Mouse (Mus musculus) kidney, postnatal 10 days (tissue): ENCODE data around the gene Cxcr2.
A peak's percentile ranks its signal among the peaks of the same experiment; 100 is the strongest.

Experiments used
- DNase-seq: peaks from one replicate; pipeline ENCODE4 v3.0.0; 2021; ENCODE audit warnings: mixed read lengths

Cxcr2 gene

DNA sequence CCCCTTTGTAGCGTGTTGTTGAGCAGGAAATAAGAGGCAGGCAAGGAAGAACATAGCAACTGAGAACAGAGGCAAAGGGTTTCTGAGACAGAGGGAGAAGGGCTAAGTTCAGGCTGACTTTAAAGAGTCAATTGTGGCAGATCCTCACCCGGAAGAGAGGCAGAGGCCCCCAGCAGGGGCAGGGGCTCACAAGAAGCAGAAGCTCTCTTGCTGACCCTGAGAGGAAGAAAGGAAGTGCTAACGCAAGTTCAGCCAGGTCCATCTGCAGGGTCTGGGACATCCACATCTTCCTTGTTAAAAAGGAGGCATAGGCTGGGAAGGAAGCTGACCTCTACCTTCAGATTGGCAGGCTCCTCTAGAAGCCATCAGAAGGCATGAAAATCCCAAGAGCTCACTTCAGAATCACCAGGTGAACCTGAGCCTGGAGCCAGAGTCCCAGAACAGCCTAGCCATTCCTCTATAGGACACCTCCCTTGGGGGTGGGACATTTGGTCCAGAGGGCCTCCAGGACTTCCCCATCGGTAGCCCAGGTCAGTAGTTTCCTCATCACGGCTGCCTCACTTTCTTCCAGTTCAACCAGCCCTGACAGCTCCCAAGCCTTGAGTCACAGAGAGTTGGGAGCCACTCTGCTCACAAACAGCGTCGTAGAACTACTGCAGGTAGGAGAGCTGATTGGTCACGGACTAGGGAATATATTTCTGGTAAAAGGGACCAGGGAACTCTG, at the start of gene Cxcr2:
TSS of gene Cxcr2 (plus strand) at position 529 of the 724 bp plus-strand sequence.
- no peak for DNase-seq

DNA sequence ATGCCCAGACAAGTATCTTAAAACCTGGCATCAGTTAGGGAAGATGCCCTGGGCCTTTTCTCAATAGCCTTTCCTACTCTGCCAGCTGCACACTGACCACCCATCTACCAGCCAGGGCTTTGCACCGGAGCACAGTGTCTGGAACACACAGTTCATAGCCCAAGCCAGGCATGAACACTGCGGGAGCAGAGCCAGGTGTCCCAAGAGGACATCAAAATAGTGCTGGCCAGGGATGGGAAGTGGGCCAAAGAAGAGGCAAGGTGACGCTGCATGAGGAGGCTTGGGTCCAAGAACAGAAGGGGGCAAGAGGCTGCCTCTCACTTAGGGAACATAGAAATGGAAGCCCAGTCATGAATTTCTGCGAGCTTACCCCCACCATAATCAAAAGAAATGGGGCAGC, 48.1 kb upstream of the Cxcr2 start:
- DNase-seq: no peak

DNA sequence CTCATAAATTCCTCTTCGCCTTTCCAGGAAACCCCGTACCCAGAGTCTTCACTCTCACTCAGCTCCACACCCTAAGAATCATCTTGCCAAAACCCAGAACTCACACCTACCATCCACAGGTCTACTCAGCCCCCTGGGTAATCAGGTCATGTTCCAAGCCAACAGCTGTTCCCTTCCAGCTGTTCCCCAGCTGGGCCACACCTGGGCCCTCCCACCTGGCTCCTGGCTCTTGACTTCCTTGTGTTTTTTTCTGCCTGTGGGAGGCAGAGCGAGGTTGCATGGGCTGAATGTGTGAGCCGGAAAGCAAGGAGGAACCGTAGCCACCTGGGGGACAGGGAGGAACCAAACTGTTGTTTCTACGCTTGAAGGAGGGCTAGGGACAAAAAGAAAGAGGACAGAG, 47.6 kb upstream of the Cxcr2 start:
- no peak for DNase-seq

DNA sequence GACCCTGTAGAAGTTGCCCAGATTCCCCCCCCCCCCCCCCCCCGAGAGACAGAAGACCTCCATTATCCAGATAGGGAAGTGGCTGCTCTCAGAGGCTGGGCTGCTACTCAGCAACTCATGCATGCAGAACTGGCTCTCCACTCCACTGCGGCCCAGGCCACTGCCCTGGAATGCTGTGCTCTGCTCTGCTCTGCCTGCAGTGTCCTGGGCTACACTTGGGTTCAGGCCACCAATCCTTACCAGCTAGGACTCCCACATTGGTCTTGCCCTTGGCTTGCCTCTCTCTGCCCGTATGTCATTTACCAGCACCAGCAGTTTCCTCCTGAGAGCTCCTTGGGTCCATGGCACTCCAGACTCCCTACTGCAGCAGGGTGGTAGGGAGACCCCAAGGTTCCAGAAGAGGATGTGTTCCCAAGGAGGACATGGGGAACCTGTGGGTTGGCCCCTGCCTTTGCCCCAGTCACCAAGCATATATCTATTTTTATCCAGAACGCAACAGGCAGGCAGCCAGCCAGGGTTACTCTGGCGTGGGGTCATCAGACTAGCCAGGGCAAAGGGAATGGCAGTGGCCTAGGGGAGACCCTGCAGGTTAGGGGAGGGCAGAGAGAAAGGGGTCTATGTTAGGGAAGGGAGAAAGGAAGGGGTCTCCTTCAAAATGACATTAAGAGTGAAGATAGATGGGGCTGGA, 45.7 kb upstream of the Cxcr2 start:
- no peak for DNase-seq

DNA sequence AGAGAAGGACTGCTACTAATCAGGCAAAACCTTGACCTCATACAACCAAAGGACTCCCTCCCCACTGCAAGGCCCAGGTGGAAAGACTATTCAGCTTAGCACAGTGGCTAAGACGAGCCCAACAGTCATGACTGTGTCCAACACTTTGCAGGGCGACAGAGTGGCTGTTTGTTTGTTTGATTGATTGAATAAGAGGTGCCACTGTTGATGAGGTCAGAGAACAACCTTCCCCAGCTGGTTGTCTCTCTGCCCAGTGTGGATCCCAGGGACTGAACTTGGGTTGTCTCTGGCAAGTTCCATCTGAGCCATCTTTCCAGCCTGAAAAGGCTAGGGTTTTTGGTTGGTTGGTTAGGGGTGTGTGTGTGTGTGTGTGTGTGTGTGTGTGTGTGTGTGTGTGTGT, 44.1 kb upstream of the Cxcr2 start:
- DNase-seq: no peak

DNA sequence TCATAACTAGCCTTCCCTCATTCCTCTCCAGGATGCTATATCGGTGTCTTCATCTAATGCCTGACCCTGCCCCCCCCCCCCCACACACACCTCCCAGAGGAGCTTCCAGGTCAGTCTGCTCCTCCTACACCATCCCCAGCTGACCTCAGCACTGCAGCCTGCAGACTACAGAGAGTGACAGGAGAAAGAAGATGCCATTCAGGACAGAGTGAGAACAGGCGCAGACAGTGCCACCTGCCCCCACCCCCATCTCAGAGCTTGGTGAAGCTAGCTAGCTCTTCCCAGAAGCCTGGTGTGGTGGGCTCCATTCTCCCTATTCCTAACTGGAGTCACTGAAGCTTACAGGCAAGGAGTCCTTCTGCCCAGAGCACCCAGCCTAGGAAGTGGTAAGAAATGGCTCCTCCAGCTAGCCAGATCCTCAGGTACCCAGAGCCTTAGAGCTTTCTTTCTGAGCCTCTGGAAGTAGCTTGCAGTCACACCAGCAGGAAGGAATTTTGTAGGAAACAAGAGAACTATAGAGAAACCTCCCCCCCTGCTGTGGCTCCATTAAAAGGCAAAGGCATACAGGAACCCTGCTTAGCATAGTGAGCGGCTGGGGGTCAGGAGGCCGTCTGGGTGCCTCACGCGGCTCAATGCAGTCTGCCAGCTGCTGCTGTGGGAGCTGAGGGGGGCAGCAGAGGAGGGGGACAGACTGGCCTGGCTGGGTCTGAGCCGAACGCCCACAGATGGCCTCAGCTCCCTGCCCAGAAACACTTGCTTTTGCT, 42.7 kb upstream of the Cxcr2 start:
- peak; percentile 63 for DNase-seq

DNA sequence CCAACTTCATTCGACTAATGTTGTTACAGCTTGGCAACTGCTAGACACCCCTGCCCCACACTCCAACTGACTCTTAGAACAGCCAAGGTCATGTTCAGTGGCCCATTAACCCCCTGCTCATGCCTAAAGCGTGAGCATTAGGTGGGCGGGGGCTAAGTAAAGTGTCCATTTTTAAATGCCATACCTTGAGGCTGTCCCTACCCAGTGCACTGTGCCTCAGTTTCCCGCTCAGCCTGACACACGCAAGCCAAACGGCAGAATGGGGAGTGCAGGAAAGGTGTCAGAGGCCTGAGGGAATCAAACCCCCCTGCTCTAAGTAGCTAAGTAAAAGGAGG, 42.1 kb upstream of the Cxcr2 start:
- no peak for DNase-seq

DNA sequence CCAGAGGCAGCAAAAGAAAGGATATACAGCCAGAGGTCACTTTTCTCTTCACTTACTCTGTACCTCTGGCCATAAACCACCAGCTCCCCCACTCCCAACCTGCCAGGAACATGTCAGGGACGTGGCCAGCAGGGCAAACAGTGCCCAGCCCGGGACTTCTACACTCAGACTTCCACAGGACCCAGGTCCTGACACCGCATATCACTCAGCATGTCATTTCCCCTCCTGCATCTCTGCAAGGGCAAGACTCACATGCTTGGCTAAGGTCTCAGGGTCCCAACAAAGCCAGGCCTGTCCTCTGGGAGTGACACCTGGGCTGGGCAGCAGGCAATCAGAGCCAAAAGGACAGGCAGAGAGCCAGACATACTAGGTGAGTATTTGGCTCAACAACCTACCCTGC, 40.7 kb upstream of the Cxcr2 start:
- no peak for DNase-seq

DNA sequence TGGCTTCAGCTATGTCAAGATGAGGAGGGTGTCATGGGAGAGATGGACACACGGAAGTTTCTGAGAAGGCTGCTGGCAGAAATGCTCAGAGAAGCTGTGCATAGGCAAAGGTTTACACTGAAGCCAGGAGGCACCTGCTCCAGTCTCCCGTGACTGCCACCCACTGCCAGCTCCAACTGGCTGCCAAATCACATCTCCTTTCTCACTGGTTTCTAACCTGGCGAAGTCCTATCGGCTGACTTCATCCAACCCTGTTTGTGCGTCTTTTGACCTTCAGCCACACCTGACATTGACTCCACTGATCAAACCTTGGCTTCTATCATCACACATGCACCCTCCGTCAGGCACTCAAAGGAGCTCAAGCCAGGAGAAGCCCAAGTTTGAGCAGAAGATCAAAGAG, 35.9 kb upstream of the Cxcr2 start:
- DNase-seq: no peak

DNA sequence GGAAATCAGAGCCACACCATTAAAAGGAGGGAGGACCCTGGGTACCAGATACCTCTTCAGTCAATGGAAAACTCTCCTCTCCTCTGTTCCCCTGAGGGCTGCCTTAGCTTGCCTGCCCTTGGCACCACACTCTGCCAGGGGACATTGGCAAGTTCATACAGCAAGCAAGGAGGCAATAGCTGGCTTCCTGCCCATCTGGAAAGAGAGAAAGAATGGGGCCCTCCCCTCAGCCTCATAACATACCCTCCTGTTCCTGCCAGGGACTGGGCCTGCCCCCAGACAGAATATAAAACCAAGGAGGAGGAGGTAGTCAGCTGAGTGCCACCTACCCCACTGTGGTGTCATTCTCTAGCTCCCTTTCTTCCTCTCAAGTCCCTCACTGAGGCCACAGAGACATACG, 34.7 kb upstream of the Cxcr2 start:
- DNase-seq: peak; percentile 51

DNA sequence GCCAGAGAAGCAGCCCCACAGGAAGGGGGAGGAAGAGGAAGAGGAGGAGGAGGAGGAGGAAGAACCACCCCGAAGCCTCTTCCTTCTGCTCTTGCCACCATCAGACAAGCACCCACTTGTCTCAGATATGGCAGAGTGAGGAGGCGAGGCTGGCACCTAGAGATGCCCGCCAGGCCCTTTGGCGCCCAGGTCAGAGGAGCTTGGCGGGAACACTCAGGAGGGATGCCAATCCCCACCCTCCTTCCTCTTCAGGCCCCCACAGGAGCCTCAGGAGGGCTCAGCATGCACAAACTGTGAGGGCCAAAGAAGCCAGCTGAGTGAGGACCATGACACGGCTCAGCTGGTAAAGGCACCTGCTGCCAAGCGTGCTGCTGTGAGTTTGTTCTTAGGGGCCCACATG, 32.7 kb upstream of the Cxcr2 start:
- DNase-seq: no peak

DNA sequence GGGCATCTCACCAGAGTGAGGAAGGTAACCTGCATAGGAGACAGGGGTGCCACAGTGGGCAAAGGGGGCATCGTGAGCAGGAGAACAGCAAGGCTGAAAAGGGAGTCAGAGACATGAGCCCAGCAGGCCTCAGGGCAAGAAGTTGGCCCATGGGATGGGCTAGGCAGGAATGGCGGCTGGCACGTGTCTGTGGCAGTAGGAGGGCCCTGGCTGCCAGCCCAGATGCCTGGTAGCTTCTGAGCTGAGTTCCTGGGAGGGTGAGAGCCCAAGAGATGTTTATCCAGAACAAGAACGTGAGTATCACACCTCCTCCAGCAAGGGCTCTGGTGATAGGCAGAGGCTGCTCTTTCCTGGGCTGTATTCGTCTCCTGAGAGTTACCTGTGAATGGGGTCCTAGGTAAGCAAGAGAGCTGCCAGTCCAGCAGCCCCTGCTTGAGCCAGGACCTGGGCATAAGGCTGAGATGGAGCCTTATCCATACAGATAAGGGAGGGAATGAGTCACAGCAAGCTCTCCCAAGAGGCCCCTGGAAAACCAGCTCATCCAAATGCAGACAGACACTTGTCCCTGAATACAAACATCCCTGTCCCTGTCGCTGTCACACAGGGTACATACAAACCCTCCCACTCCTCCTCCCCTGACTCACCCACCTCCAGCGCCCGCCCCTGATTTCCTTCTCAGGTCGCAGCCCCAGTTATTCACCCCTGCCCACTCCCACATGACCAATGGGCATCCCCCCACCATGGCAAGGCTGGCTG, 31.8 kb upstream of the Cxcr2 start:
- DNase-seq: peak; percentile 86

DNA sequence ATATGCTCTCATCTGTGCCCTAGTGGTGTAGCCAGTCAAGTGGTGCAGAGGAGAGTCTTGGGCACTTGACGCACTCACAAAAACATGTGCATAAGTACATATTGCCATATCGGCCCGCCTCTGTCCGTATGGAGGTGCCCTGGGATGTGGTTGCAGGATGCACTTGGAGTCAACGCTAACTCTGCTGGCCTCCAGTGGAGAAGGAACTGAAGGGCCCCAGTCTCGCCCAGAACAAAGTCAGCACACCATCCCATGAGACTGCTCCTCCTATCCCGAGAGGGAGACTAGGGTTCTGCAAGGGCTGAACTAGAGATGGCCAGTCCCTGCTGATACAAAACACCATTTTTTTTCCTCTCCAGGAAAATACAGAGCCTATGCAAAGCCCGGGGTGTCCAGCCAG, 30.6 kb upstream of the Cxcr2 start:
- peak; percentile 30 for DNase-seq

DNA sequence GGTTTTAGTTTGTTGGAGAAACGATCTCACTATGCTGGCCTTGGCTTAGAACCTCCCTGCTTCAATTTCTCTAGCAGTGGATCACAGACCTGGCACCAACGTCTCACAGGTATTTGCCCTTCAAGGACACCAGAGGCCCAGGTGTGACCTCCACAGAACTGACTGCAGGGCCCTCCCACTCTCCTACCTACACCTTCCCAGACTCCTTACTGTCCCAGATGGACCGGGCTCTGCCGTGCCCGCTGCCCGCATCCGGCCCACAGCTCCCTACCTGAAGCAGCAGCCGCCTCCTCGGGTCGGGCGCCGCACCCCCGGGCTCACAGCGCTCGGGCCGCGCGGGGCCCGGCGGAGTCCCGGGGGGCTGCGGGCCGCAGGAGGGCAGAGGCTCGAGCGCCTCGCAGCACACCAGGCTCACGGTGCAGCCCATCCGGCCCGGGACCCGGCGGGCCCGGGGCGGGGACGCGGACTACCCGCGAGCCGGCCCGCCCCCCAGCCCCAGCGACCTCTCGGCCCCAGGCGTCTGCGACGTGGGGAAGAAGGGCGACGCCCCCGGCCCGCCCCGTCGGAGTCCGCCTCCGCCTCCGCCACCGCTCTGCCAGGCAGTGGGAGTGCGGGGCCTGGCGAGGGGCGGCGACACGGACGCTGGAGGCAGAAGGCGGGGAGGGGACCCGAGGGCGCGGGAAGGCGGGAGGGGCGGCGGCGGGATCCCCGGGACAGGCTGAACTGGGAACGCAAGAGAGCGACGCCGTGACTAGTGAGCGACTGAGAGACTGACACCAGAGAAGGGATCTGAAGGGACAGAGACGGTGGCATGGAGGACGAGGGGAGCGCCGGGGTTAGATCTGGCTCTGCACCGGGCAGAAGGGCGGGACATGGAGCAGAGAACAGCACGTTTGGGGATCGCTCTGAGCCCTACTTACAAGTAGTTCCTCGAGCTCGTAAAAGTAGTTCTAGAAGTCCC, 29.5 kb upstream of the Cxcr2 start, which contains the start of gene Tns1:
TSS of gene Tns1 (minus strand) at position 429 of the 961 bp plus-strand sequence.
- peak; percentile 82 for DNase-seq

DNA sequence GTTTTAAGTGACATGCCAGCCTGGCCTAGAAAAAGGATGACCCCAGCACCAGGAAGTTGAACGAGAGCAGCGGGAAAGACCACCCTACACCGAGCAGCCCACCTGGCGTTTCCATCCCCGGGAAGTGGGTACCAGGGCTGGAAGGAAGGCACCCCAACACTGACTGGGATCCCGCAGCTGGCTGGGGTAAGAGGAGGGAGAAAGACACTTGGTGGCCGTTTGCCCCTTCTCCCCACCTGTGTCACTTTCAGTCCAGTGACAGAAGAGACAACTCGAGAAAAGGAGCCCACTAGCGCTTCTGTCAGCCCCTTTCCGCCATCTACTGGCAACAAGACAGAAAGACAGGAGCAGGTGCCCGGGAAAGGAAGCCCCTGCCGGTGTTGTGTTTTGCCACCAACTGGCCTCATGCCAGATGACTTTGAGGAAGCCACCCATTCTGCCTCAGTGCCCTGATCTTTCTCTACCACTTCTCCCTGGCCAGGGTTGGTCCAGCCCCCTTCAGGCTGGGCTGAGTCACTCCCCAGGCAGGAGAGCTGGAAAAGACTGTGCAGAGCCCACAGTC, 28.7 kb upstream of the Cxcr2 start, which contains the start of gene Rufy4:
TSS of gene Rufy4 (plus strand) at position 551 of the 562 bp plus-strand sequence.
- peak; percentile 85 for DNase-seq

DNA sequence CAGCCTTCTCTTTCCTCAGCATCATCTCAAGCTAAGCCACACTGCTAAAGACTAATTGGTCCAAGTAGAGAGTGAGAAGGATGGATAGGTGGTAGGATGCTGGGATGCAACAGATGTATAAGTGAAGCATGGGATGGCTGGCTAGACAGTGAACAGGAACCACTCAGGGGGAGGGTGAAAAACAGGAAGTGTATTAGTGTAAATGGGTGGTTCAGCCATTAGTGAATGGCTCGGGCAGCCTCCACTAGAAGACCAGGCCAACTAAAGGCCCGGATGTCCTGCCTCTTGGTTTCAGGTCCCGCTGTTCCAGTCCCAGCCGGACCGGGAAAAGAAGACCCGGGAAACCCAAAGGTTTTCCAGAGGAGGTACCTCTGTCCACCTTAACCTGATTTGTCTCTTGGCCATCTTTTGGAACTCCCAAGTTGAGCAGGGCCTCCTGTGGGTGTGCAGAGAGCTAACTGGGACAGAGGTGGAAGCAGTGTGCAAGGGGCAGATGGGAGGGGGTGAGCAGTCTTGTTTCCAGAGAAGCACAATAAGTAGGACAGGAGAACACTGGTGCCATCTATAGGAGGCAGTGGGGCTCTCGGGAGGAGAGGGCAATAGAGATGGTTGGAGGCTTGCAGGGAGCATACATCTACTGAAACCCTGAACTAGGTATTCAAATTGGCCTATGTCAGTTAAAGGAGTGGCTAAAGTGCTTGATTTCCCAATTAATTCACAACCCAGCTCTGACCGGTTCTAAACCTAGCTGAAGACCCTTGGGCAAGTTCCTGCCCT, 22.7 kb upstream of the Cxcr2 start:
- DNase-seq: no peak

DNA sequence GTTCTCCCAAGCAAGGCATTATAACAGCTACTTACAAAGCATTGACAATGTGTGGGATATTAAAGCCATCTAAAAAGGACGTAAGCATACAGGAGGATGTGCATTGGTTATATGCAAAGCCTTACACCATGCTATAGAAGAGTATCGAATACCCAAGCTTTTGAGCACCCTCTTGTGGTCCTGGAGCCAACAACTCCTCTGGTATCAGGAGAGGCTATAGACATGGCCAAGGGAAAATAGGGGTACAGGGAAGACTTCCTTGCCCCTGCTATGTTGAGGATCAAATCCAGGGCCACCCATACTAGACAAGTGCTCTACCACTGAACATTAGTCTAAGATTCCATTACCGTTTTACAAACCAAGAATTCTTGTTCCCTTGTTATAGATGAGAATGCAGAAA, 21.8 kb upstream of the Cxcr2 start:
- DNase-seq: no peak

DNA sequence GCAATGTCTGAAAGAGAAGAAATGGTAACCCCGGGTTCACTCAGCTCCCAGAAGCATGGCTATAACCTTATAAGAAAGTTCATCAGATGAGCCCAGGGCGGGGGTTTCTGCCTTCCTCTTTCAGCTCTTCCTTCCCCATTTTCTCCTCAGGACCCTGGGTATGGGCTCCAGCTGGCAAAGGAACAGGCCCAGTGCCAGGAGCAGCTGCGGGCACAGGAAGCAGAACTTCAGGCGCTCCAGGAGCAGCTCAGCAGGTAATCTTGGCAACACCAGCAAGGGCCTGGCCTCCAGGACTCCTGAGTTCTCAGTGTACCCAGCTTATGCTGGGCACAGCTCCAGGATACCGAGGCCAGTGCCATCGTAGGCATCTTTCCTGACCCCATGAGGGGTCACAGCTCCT, 19.8 kb upstream of the Cxcr2 start:
- DNase-seq: no peak

DNA sequence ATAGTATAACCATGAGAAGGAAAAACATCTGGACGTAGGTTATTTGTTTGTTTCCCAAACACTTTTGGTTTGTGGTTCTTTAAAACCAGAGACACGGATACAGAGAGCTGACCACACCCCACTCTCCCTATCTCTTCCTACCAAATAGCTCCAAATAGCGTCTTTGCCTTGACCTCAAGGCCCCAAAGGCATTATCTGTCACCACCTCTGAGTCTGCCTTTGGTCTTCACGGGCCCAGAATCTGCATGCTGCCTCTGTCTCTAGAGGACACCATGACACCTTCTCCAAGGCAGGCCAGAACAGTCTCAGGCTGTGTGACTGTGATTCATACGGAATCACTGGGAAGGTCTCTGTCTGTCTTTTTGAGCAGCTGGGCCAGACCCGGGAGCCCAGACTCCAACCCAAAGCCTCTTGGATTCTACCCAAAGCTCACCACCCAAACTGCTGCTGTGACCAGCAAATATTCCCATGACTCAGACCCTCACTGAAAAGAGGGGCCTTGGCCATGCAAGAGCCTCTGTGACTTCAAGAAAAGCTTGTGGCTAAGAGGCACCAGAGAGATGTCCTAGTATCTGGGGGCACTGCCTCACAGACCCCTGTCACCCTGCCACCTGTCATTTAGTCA, 18.4 kb upstream of the Cxcr2 start:
- DNase-seq: no peak

DNA sequence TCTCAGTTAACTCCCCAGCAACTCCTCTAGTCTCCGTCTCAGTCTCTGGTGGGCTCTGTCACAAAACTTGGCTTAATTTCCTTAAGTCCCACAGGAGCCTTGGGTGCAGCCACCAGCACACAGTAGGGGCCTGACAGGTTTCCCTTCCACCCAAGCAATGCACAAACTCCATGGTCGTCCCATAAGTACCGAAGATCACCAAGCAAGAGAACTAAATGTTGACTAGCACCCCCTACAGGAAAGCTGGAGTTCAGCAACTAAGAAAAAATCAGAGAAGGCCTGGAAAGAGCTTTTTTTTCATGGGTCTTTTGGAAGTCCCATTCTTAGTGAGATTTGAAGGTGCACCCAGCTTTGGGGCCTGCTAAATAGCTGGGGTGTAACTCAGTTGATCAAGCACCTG, 14.4 kb upstream of the Cxcr2 start:
- DNase-seq: no peak
